Mouse (Mus musculus): ENCODE data around the gene Capza3.

DNA sequence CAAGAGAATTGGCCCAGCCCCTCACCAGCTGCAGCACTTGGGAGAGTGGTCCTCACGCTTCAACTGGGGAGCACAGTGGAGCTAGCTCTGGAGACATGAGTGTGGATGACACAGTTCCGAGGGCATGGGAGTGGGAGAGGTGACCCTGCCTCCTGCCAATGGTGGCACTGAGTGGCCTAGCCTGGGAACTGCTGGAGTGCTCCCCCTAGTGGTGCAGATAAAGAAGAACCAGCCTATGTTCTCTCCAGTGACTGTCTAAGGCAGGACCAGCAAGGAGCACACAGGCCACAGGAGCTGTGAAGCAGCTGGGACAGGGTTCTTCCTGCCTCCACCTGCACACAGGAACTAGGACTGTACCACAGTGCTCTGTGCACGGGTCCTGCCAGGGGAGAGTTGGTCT is 40.7 kb downstream of the Capza3 start:
- no peak for TF ChIP-seq POLR2A (IDR thresholded peaks at IDR 0.05; ENCODE audit: extremely low read depth, insufficient read depth, low read length)
- peak; percentile 77 for TF ChIP-seq CTCF (IDR thresholded peaks at IDR 0.05; ENCODE audit: low read depth, low read length)

All from liver, adult 2 months (tissue).